Mouse (Mus musculus) gastrocnemius, postnatal 25 days (tissue): ENCODE measurements around the gene Entpd1. TPM values are rescaled to one million over a fixed set of nuclear protein-coding genes. Genes with fewer than 3 reads are reported as not detected.
A peak's percentile ranks its signal among the peaks of the same experiment; 100 is the strongest.

ENCODE experiments used
- DNase-seq: peaks from one replicate; pipeline ENCODE4 v3.0.0; 2022
- total RNA-seq, 2 experiments: library from RNA; stranded (reverse); gene quantifications; 1 replicate in 1 of 2; 2 replicates in 1 of 2; pipeline ENCODE4 v1.2.3; 2021

Entpd1 gene
- total RNA-seq, 2 experiments from 2014 or later, result 13.7 to 15.8 TPM

DNA sequence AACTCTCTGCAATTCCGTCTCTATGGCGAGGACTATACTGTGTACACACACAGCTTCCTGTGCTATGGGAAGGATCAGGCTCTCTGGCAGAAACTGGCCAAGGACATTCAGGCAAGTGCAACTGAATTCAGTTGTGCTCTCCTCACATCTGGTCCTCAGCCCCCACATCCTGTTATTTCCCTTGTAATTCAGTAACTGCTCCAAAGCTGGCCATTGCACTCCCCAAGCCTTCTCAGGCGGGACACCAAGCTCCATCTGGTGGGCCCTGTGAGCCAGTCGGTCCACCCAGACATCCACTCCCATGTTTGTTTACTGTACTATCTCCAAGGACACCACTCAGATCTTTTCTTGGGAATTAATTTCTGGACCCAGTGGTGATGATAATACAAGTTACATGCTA, 114.0 kb downstream of the Entpd1 start:
- DNase-seq, result peak; percentile 69

- no peak for DNase-seq
Measured at GRCm38 (mm10) chr19:40726614-40727013, 114.4 kb downstream of the Entpd1 start.

GRCm38 (mm10) chr19:40728213-40728612, 116.0 kb downstream of the Entpd1 start:
- DNase-seq, result no peak

DNA sequence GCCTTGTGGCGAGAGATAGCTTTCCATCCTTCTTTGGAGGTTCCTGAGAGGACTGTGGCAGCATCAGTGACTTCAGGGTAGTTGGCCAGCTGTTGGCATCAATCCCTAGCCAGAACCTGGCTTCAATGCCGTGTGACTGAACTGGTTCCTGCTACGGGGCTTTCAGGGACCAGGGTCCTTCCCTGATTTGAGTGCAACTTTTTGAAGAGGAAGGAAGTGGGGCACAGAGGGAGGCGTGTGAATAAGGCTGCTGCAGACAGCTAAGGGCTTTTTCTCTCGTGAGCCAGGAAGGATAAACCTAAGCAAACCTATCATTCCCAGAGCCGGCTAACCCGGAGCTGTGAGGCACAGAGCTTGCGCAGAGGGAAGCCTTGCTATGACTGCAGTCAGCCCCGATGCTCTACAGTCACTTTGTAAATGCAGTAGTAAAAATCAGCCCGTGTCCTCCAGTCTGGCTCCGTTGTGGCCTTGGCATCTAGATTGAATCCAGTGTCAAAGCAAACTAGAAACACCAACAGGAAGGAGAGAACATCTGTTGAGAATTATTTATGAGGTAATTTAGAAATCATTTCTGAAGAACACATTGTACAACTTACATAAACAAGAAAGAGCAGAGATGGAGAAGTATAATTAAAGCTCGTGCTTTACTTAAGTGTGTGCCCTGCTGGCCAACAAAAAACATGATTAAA, 116.7 kb downstream of the Entpd1 start:
- DNase-seq, result peak; percentile 39

GRCm38 (mm10) chr19:40733409-40733808, 121.2 kb downstream of the Entpd1 start:
- no peak for DNase-seq

GRCm38 (mm10) chr19:40733849-40734248, 121.7 kb downstream of the Entpd1 start:
- DNase-seq, result no peak

GRCm38 (mm10) chr19:40736680-40737512, 124.7 kb downstream of the Entpd1 start:
- peak; percentile 65 for DNase-seq

DNA sequence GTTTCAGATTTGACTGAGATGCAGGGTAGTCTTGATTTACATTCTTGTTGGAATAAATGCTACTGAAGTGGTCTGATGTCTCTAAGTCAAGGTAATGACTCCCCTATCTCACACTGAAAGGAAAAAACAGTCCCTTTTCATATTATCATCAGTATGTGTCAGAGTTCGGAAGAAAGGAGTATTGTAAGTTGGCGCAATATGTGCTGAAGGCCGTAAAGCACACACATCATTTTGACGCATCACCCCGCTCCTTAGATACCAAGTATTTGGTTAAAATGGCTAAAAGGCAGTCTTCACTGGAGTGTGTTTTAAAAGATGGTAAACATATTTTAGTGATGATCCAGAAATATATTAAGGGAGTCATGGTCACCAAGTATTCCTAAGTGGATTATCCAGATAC, 125.4 kb downstream of the Entpd1 start:
- no peak for DNase-seq

- no peak for DNase-seq
Measured at GRCm38 (mm10) chr19:40738683-40739324, 126.6 kb downstream of the Entpd1 start.

- DNase-seq, result no peak
Measured at GRCm38 (mm10) chr19:40746603-40747002, 134.4 kb downstream of the Entpd1 start.

GRCm38 (mm10) chr19:40748559-40748958, 136.4 kb downstream of the Entpd1 start, which contains the start of gene Cc2d2b:
TSS of gene Cc2d2b (plus strand) at chr19:40748753.
- no peak for DNase-seq

GRCm38 (mm10) chr19:40754311-40754710, 142.1 kb downstream of the Entpd1 start:
- no peak for DNase-seq

DNA sequence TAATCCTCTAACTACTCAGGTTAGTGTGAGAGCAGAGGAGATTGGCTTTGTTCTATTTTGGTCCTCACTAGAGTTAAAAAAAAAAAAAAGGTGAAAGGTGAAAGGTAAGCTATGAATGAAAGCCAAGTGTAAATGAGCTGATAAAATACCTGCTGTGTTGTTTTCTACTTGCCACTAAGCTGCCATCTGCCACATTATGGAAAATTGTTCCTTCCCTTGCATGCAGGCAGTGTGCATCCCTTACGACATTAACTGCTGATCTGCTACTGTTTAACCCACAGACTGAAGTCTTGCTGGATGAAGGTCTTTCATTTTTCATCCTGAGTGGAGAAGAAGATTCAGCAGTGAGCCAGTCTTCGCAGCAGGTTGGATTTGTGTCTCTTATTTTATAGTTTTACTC, 147.9 kb downstream of the Entpd1 start:
- DNase-seq, result no peak

- no peak for DNase-seq
Measured at GRCm38 (mm10) chr19:40762023-40762759, 150.0 kb downstream of the Entpd1 start.

DNA sequence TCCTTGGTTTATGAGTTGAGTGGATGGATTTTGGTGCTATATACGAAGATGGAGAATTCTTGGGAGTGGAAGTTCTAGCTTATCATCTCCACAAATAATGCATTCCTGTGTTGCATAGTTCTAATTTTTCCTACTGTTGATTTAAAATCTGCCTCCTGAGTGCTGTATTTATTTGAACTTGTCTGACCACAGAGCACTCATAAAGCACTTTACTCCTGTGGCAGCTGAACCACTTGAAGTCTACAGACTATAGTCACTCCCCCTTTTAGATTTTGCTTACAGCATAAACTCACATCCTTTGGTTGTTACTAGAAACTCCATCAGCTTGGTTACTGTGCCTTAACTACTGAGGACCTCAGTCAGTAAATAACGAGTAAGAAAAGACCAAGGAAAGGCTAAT, 155.0 kb downstream of the Entpd1 start:
- DNase-seq, result no peak

DNA sequence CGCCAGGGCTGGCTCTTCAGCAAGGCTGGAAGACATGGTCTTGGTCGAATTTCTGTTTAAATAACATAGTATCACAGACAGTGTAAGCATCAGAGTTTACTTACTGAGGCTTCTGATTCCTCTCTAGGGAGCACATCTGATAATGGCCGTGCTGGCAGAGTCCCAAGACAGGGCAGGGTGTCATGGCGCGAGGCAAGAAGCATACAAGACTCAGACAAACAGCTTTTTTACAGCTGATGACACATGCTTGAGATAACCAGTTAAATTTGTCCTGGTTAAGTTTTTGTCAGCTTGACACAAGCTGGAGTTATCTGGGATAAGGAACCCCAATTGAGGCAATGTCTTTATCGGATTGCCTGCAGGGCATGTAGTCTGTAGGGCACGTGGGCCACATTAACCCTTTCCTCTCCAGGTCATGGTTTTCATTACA, 157.2 kb downstream of the Entpd1 start:
- DNase-seq, result no peak

GRCm38 (mm10) chr19:40788004-40788714, 176.0 kb downstream of the Entpd1 start:
- no peak for DNase-seq

GRCm38 (mm10) chr19:40788715-40789084, 176.5 kb downstream of the Entpd1 start:
- no peak for DNase-seq
